Mouse (Mus musculus): ENCODE data around the gene Dnaja3. TPM values are rescaled to one million over a fixed set of nuclear protein-coding genes. Genes with fewer than 3 reads are reported as not detected.
"Not testable (repeated sequence)": the region's sequence is repeated elsewhere in the genome, so short reads cannot be mapped to it uniquely, and the experiment has no call there.

Gene Dnaja3
- polyA plus RNA-seq, 1 experiment: 33.0 TPM

DNA sequence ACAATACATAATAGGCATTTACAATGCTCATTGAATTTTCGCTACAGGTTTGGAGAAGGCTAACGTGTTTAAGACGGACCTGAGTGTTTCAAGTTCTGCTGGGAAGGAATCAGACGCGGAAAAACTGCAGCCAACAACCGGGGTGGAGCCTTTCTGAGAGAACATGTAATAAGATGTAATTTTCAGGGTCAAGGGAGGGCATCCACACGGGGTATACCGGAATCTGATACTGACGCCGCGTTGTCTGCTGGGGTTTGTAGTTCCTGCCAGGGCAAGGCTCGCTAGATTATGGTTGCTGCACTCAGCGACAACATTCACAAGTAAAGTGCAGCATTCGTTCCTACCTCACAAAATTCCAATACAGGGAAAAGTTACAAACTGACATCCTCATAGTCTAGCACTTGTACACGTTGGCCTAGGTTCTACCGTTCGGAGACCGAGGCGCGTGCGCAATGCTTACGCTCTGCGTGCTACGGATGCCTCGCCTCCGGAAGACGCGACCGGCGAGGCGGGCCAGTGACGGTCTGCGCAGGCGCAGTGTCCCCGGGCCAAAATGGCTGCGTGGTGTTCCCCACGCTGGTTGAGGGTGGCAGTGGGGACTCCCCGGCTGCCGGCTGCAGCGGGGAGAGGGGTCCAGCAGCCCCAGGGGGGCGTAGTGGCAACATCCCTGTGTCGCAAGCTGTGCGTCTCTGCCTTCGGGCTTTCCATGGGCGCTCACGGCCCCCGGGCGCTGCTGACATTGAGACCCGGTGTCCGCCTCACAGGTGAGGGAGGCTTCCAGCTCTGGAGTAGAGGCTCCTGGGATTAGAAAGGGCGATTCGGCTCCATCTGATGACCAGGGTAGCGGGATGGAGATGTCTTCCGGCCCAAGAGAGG is 44.0 kb downstream of the Dnaja3 start:
- no peaks in the 10 kb centered on the region for H3K27me3 ChIP-seq (ENCODE audit: control insufficient read depth, insufficient read depth, insufficient read length)

DNA sequence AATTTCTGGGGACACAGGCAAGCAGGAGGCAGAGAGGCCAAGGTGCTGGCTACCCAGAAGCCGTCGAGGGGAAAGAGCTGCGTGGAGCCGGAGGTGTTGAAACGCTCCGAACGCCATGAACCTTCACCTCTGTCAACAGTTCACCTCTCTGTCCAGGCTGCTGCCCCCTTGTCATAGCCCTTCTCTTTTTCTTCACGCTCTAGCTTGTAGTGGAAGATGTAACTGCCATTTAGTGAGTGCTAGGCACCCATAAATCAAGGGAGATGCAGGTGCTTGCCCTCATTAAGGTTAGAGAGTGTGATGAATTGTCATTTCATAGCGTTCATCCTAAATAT is 44.6 kb downstream of the Dnaja3 start:
- Histone ChIP-seq H3K27me3 (ENCODE audit: control insufficient read depth, insufficient read depth, insufficient read length) (no peaks in the 10 kb centered on the region), H3K79me2 (ENCODE audit: control insufficient read depth, insufficient read depth) (peaks cover 23% of the 10 kb centered on the region), H3K79me3 (ENCODE audit: low read depth) (peaks cover 24% of the 10 kb centered on the region), H3K36me3 (ENCODE audit: control insufficient read depth, insufficient read depth) (peaks cover 27% of the 10 kb centered on the region), H3K4me3 (ENCODE audit: insufficient read depth, poor library complexity, severe bottlenecking) (peak overlapping the region; percentile 92), H3ac (ENCODE audit: control insufficient read depth, insufficient read length, low read depth) (peak overlapping the region; percentile 93)
- TF ChIP-seq CTCF (IDR thresholded peaks at IDR 0.05; ENCODE audit: control insufficient read depth, insufficient read depth, insufficient read length) (no peak), CEBPB (IDR thresholded peaks at IDR 0.05; ENCODE audit: low read depth) (no peak), FOSL1 (IDR thresholded peaks at IDR 0.05; ENCODE audit: insufficient read depth, low read length, poor library complexity, severe bottlenecking) (no peak), USF1 (IDR thresholded peaks at IDR 0.05; ENCODE audit: low read depth) (no peak), MAX (IDR thresholded peaks at IDR 0.05) (no peak), MYOG (IDR thresholded peaks at IDR 0.05; ENCODE audit: control insufficient read depth, extremely low read depth, insufficient read length) (no peak), MYOD1 (IDR thresholded peaks at IDR 0.05; ENCODE audit: control insufficient read depth, insufficient read length, low read depth) (no peak)

More for the DNA sequence above, 44.0 kb downstream of the Dnaja3 start:
- peaks cover 20% of the 10 kb centered on the region for H3K79me3 ChIP-seq (ENCODE audit: low read depth)
- TF ChIP-seq MAX (IDR thresholded peaks at IDR 0.05) (no peak), CTCF (IDR thresholded peaks at IDR 0.05; ENCODE audit: control insufficient read depth, insufficient read depth, insufficient read length) (no peak), CEBPB (IDR thresholded peaks at IDR 0.05; ENCODE audit: low read depth) (no peak), FOSL1 (IDR thresholded peaks at IDR 0.05; ENCODE audit: insufficient read depth, low read length, poor library complexity, severe bottlenecking) (no peak), MYOD1 (IDR thresholded peaks at IDR 0.05; ENCODE audit: control insufficient read depth, insufficient read length, low read depth) (no peak), USF1 (IDR thresholded peaks at IDR 0.05; ENCODE audit: low read depth) (no peak), MYOG (IDR thresholded peaks at IDR 0.05; ENCODE audit: control insufficient read depth, extremely low read depth, insufficient read length) (no peak)
- H3ac ChIP-seq (ENCODE audit: control insufficient read depth, insufficient read length, low read depth): peak overlapping the region; percentile 93
- H3K36me3 ChIP-seq (ENCODE audit: control insufficient read depth, insufficient read depth): peaks cover 24% of the 10 kb centered on the region
- peaks cover 29% of the 10 kb centered on the region for H3K79me2 ChIP-seq (ENCODE audit: control insufficient read depth, insufficient read depth)
- H3K4me3 ChIP-seq (ENCODE audit: insufficient read depth, poor library complexity, severe bottlenecking): peak overlapping the region; percentile 92

DNA sequence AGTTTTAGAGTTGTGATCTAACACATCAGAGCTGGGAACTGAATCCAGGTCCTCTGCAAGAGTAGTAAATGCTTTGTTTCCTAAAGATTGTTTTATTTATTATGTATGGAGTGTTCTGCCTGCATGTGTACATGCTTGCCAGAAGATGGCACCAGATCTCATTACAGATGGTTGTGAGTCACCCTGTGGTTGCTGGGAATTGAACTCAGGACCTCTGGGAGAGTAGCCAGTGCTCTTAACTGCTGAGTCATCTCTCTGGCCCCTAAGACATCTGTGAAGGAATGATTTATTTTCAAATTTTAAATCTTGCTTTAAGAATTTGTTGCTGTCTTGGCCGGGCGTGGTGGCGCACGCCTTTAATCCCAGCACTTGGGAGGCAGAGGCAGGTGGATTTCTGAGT is 49.6 kb downstream of the Dnaja3 start:
- Histone ChIP-seq H3K79me3 (ENCODE audit: low read depth) (peaks cover 21% of the 10 kb centered on the region), H3K36me3 (ENCODE audit: control insufficient read depth, insufficient read depth) (peaks cover 72% of the 10 kb centered on the region), H3K79me2 (ENCODE audit: control insufficient read depth, insufficient read depth) (peaks cover 18% of the 10 kb centered on the region)
- H3ac ChIP-seq (ENCODE audit: control insufficient read depth, insufficient read length, low read depth); H3K4me3 ChIP-seq (ENCODE audit: insufficient read depth, poor library complexity, severe bottlenecking); H3K27me3 ChIP-seq (ENCODE audit: control insufficient read depth, insufficient read depth, insufficient read length): not testable (repeated sequence)

DNA sequence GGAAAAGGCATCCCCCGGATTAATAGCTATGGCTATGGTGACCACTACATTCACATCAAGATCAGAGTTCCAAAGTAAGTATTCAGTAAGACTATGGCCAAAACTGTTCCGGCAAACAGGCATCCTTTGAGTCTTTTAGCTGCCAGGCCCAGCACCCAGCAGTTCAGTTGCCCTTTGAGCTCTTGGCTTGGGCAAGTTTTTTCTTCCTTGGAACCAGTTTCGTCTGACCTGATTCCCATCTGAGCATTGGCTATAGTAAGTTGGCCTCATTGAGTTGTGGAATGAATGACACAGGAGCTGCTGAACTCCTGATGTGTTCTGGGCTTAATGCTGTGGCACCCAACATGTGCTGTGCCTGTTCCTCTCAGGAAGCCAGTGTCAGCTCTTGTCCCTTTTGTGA is 61.4 kb downstream of the Dnaja3 start:
- Histone ChIP-seq H3K4me3 (ENCODE audit: insufficient read depth, poor library complexity, severe bottlenecking) (no peak overlapping the region), H3K27me3 (ENCODE audit: control insufficient read depth, insufficient read depth, insufficient read length) (no peaks in the 10 kb centered on the region), H3K79me3 (ENCODE audit: low read depth) (no peaks in the 10 kb centered on the region), H3K79me2 (ENCODE audit: control insufficient read depth, insufficient read depth) (no peaks in the 10 kb centered on the region), H3ac (ENCODE audit: control insufficient read depth, insufficient read length, low read depth) (no peak overlapping the region), H3K36me3 (ENCODE audit: control insufficient read depth, insufficient read depth) (peaks cover 65% of the 10 kb centered on the region)
- no peak for TF ChIP-seq MYOG (IDR thresholded peaks at IDR 0.05; ENCODE audit: control insufficient read depth, extremely low read depth, insufficient read length)
- TF ChIP-seq CTCF (IDR thresholded peaks at IDR 0.05; ENCODE audit: control insufficient read depth, insufficient read depth, insufficient read length): no peak
- TF ChIP-seq FOSL1 (IDR thresholded peaks at IDR 0.05; ENCODE audit: insufficient read depth, low read length, poor library complexity, severe bottlenecking): no peak
- TF ChIP-seq USF1 (IDR thresholded peaks at IDR 0.05; ENCODE audit: low read depth): no peak
- TF ChIP-seq MAX (IDR thresholded peaks at IDR 0.05): no peak
- no peak for TF ChIP-seq MYOD1 (IDR thresholded peaks at IDR 0.05; ENCODE audit: control insufficient read depth, insufficient read length, low read depth)
- TF ChIP-seq CEBPB (IDR thresholded peaks at IDR 0.05; ENCODE audit: low read depth): no peak

DNA sequence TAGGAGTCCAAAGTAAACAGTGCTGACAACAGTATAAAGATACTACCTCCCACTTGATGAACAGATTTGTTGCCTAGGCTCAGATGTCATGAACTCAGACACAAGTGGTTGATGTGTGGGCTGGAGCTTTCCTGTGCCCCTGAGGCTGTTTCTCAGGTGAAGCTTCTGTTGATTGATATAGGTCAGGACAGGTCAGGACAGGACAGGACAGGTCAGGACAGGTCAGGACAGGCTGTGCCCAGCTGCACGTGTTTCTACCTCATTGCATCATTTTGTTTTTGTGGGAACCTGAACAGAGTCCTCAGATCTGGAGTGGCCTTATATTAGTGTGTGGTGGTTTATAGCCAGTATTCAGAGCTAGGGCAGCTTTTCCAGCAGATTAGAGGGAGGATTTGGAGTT is 62.9 kb downstream of the Dnaja3 start:
- no peaks in the 10 kb centered on the region for H3K79me2 ChIP-seq (ENCODE audit: control insufficient read depth, insufficient read depth)
- no peaks in the 10 kb centered on the region for H3K79me3 ChIP-seq (ENCODE audit: low read depth)
- no peak overlapping the region for H3ac ChIP-seq (ENCODE audit: control insufficient read depth, insufficient read length, low read depth)
- H3K4me3 ChIP-seq (ENCODE audit: insufficient read depth, poor library complexity, severe bottlenecking): no peak overlapping the region
- no peak for TF ChIP-seq FOSL1 (IDR thresholded peaks at IDR 0.05; ENCODE audit: insufficient read depth, low read length, poor library complexity, severe bottlenecking)
- H3K27me3 ChIP-seq (ENCODE audit: control insufficient read depth, insufficient read depth, insufficient read length): no peaks in the 10 kb centered on the region
- H3K36me3 ChIP-seq (ENCODE audit: control insufficient read depth, insufficient read depth): peaks cover 64% of the 10 kb centered on the region

DNA sequence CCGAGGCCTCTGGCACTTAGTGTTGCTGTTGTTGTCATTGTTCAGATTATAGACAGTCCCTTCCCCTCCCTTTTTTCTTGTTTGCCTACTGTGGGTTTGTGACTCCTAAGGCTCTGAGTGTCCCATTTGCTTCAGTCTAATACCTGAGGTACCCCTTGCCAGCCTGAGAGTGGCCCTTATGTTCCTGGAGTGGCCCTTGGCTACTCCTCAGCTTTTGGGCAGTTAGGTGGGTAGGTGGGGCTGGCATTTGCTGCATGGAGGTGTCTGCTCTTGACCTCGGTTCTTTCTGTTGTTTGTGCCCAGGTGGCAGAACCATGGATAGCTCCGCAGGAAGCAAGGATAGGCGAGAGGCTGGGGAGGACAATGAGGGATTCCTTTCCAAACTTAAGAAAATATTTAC is 65.8 kb downstream of the Dnaja3 start:
- H3K4me3 ChIP-seq (ENCODE audit: insufficient read depth, poor library complexity, severe bottlenecking): no peak overlapping the region
- no peak for TF ChIP-seq MYOG (IDR thresholded peaks at IDR 0.05; ENCODE audit: control insufficient read depth, extremely low read depth, insufficient read length)
- TF ChIP-seq CEBPB (IDR thresholded peaks at IDR 0.05; ENCODE audit: low read depth): no peak
- no peak for TF ChIP-seq USF1 (IDR thresholded peaks at IDR 0.05; ENCODE audit: low read depth)
- no peak for TF ChIP-seq MAX (IDR thresholded peaks at IDR 0.05)
- TF ChIP-seq CTCF (IDR thresholded peaks at IDR 0.05; ENCODE audit: control insufficient read depth, insufficient read depth, insufficient read length): no peak
- TF ChIP-seq FOSL1 (IDR thresholded peaks at IDR 0.05; ENCODE audit: insufficient read depth, low read length, poor library complexity, severe bottlenecking): no peak
- TF ChIP-seq MYOD1 (IDR thresholded peaks at IDR 0.05; ENCODE audit: control insufficient read depth, insufficient read length, low read depth): no peak
- no peaks in the 10 kb centered on the region for H3K79me3 ChIP-seq (ENCODE audit: low read depth)
- H3K79me2 ChIP-seq (ENCODE audit: control insufficient read depth, insufficient read depth): no peaks in the 10 kb centered on the region
- no peaks in the 10 kb centered on the region for H3K27me3 ChIP-seq (ENCODE audit: control insufficient read depth, insufficient read depth, insufficient read length)
- H3ac ChIP-seq (ENCODE audit: control insufficient read depth, insufficient read length, low read depth): no peak overlapping the region
- peaks cover 83% of the 10 kb centered on the region for H3K36me3 ChIP-seq (ENCODE audit: control insufficient read depth, insufficient read depth)

Measured in C2C12 (cell line).